Mouse (Mus musculus): ENCODE data around the gene Arhgef19. TPM values are rescaled to one million over a fixed set of nuclear protein-coding genes. Genes with fewer than 3 reads are reported as not detected.

Arhgef19 gene
- polyA plus RNA-seq, 1 experiment from 2014 or later = 9.6 TPM

Other genes starting within 250 kb of the Arhgef19 start
- 340 and 433 TPM in 2 replicates for gene Mfap2, start 229.1 kb upstream of the Arhgef19 start, polyA plus RNA-seq (2015; fragmentation: Nextera tagmentation; extraction: Ambion mirVana)
- gene Crocc, start 178.9 kb upstream of the Arhgef19 start, polyA plus RNA-seq (2015; fragmentation: Nextera tagmentation; extraction: Ambion mirVana) = 8.5 and 9.5 TPM in 2 replicates
- 80.0 and 89.4 TPM in 2 replicates for gene Necap2, start 161.1 kb upstream of the Arhgef19 start, polyA plus RNA-seq (2015; fragmentation: Nextera tagmentation; extraction: Ambion mirVana)
- 0.50 and 0.64 TPM in 2 replicates for gene Spata21, start 151.2 kb upstream of the Arhgef19 start, polyA plus RNA-seq (2015; fragmentation: Nextera tagmentation; extraction: Ambion mirVana)
- 49.6 and 50.4 TPM in 2 replicates for gene Szrd1, start 99.7 kb upstream of the Arhgef19 start, polyA plus RNA-seq (2015; fragmentation: Nextera tagmentation; extraction: Ambion mirVana)
- 22.4 and 23.0 TPM in 2 replicates for gene Fbxo42, start 91.6 kb upstream of the Arhgef19 start, polyA plus RNA-seq (2015; fragmentation: Nextera tagmentation; extraction: Ambion mirVana)
- gene Rsg1, start 25.5 kb upstream of the Arhgef19 start, polyA plus RNA-seq (2015; fragmentation: Nextera tagmentation; extraction: Ambion mirVana) = 5.9 and 6.8 TPM in 2 replicates
- 6.8 and 7.1 TPM in 2 replicates for gene Epha2, start 61.7 kb downstream of the Arhgef19 start, polyA plus RNA-seq (2015; fragmentation: Nextera tagmentation; extraction: Ambion mirVana)
- 2.0 and 2.4 TPM in 2 replicates for gene Fam131c, start 128.7 kb downstream of the Arhgef19 start, polyA plus RNA-seq (2015; fragmentation: Nextera tagmentation; extraction: Ambion mirVana)
- 7.6 and 8.5 TPM in 2 replicates for gene Clcnka, start 159.2 kb downstream of the Arhgef19 start, polyA plus RNA-seq (2015; fragmentation: Nextera tagmentation; extraction: Ambion mirVana)
- gene Clcnkb, start 176.5 kb downstream of the Arhgef19 start, polyA plus RNA-seq (2015; fragmentation: Nextera tagmentation; extraction: Ambion mirVana) = 19.5 and 19.8 TPM in 2 replicates
- gene Hspb7, start 181.3 kb downstream of the Arhgef19 start, polyA plus RNA-seq (2015; fragmentation: Nextera tagmentation; extraction: Ambion mirVana) = 1.0 and 1.1 TPM in 2 replicates
- gene Srarp, start 196.6 kb downstream of the Arhgef19 start, polyA plus RNA-seq (2015; fragmentation: Nextera tagmentation; extraction: Ambion mirVana) = not detected in 2 replicates
- gene Zbtb17, start 205.2 kb downstream of the Arhgef19 start, polyA plus RNA-seq (2015; fragmentation: Nextera tagmentation; extraction: Ambion mirVana) = 39.8 and 40.4 TPM in 2 replicates

Data from kidney, embryonic 15.5 days (tissue).